ENCODE assay signal across 20 mouse cellular contexts in the genomic region with DNA sequence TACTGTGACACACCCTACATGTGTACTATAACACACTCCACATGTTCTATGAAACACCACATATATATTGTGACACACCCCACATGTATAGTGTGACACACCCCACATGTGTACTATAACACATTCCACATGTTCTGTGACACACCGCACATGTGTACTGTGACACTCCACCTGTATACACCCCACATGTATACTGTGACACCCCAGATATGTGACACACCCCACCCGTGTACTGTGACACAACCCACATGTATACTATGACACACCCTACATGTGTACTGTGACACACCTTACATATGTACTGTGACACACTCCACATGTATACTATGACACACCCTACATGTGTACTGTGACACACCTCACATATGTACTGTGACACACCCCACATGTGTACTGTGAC. TPM values are rescaled to one million over a fixed set of nuclear protein-coding genes. Genes with fewer than 3 reads are reported as not detected.
DNase-seq lines count a peak whose midpoint lies in the region; ATAC-seq and TF ChIP-seq lines count a peak whose summit lies in the region.
"Had no signal": no experiment of that assay in that cellular context is flagged by ENCODE, and none has a peak within 500 bp of the region (broad histone marks: within the 10 kb centered on the region; RNA-seq: fewer than 3 reads in every experiment).

No protein-coding gene starts in this region.

- no peaks in the 10 kb centered on the region for H3K9me3 ChIP-seq in forebrain, embryonic 15.5 days
- no peaks in the 10 kb centered on the region for H3K9me3 ChIP-seq in forebrain, embryonic 14.5 days (replicated peaks; ENCODE audit: control insufficient read depth, low read length)
- no peaks in the 10 kb centered on the region for H3K9me3 ChIP-seq in kidney, postnatal 0 days (replicated peaks; ENCODE audit: low read length)
- H3K9me3 ChIP-seq in embryonic facial prominence, embryonic 12.5 days = no peaks in the 10 kb centered on the region
- H3K9me3 ChIP-seq: forebrain, embryonic 13.5 days; heart, embryonic 15.5 days; liver, embryonic 15.5 days; megakaryocyte, embryonic 14.5 days had no signal

- H3K36me3 ChIP-seq in forebrain, embryonic 15.5 days = no peaks in the 10 kb centered on the region
- H3K36me3 ChIP-seq in forebrain, embryonic 14.5 days (ENCODE audit: control insufficient read depth, insufficient read depth, low read length) = no peaks in the 10 kb centered on the region
- H3K36me3 ChIP-seq in kidney, postnatal 0 days (ENCODE audit: insufficient read depth, low read length) = no peaks in the 10 kb centered on the region
- H3K36me3 ChIP-seq in embryonic facial prominence, embryonic 12.5 days = no peaks in the 10 kb centered on the region
- H3K36me3 ChIP-seq: heart, embryonic 15.5 days; liver, embryonic 15.5 days had no signal

- no peak for DNase-seq in forebrain, embryonic 14.5 days (ENCODE audit: low spot score)
- no peak for DNase-seq in kidney, postnatal 0 days (ENCODE audit: low spot score)
- no peak for DNase-seq in kidney, adult 8-10 months
- no peak for DNase-seq in layer of hippocampus, adult 2 months (ENCODE audit: low spot score in 2 of 2)
- no peak for DNase-seq in adrenal gland, adult (ENCODE audit: inconsistent age in 2 of 2, low spot score in 1 of 2)
- DNase-seq: cerebellum, postnatal 25 days; gastrocnemius, adult 2 months; heart, adult 11 months; kidney, postnatal 14 days; lung, postnatal 10 days; thymus, postnatal 14 days had no signal

- TF ChIP-seq CTCF in kidney, postnatal 0 days (IDR thresholded peaks at IDR 0.05; ENCODE audit: low read depth) = no peak
- TF ChIP-seq CTCF in layer of hippocampus, adult 2 months (conservative IDR thresholded peaks at IDR 0.05) = no peak

- ATAC-seq in forebrain, embryonic 15.5 days (replicated peaks) = 0 out of 2 replicates have a peak, but pooled peaks have one; percentile 29
- no peak for ATAC-seq in forebrain, embryonic 14.5 days
- ATAC-seq in kidney, postnatal 0 days (replicated peaks; ENCODE audit: low FRiP score, low read depth) = peak; percentile 34; the same call in 1 of the 2 replicates
- 0 out of 2 replicates have a peak, but pooled peaks have one; percentile 24 for ATAC-seq in embryonic facial prominence, embryonic 12.5 days (ENCODE audit: insufficient number of reproducible peaks, insufficient read depth, low FRiP score, low TSS enrichment)
- ATAC-seq in monocyte, adult 5-6 weeks (replicated peaks; ENCODE audit: insufficient number of reproducible peaks, low FRiP score, low TSS enrichment, poor library complexity, severe bottlenecking) = 0 out of 2 replicates have a peak, but pooled peaks have one; percentile 9
- ATAC-seq: activated CD4-positive, CD25-positive, alpha-beta regulatory T cell, adult 4 months; forebrain, embryonic 13.5 days; inflammation-experienced regulatory T-cells, adult 6 months had no signal

- H3K9ac ChIP-seq in forebrain, embryonic 15.5 days (replicated peaks) = no peak overlapping the region
- H3K9ac ChIP-seq in forebrain, embryonic 14.5 days (ENCODE audit: low read length) = no peak overlapping the region
- H3K9ac ChIP-seq in kidney, postnatal 0 days (ENCODE audit: low read depth, low read length) = no peak overlapping the region
- H3K9ac ChIP-seq in embryonic facial prominence, embryonic 12.5 days = no peak overlapping the region
- H3K9ac ChIP-seq: forebrain, embryonic 13.5 days; heart, embryonic 15.5 days; liver, embryonic 15.5 days had no signal

- no peak overlapping the region for H3K4me3 ChIP-seq in forebrain, embryonic 15.5 days
- no peak overlapping the region for H3K4me3 ChIP-seq in forebrain, embryonic 14.5 days (ENCODE audit: low read depth, low read length)
- no peak overlapping the region for H3K4me3 ChIP-seq in kidney, postnatal 0 days (replicated peaks; ENCODE audit: low read depth, low read length)
- H3K4me3 ChIP-seq in embryonic facial prominence, embryonic 12.5 days = no peak overlapping the region
- H3K4me3 ChIP-seq in layer of hippocampus, adult 2 months = no peak overlapping the region
- H3K4me3 ChIP-seq: forebrain, embryonic 13.5 days; gastrocnemius, adult 2 months; heart, embryonic 15.5 days; liver, embryonic 15.5 days; megakaryocyte, embryonic 14.5 days had no signal

- H3K4me2 ChIP-seq in forebrain, embryonic 15.5 days (replicated peaks) = no peak overlapping the region
- H3K4me2 ChIP-seq in forebrain, embryonic 14.5 days (ENCODE audit: low read length) = no peak overlapping the region
- no peak overlapping the region for H3K4me2 ChIP-seq in kidney, postnatal 0 days (ENCODE audit: low read length)
- H3K4me2 ChIP-seq in embryonic facial prominence, embryonic 12.5 days (replicated peaks) = no peak overlapping the region
- H3K4me2 ChIP-seq: forebrain, embryonic 13.5 days; heart, embryonic 15.5 days; liver, embryonic 15.5 days had no signal

- no peak overlapping the region for H3K27ac ChIP-seq in forebrain, embryonic 15.5 days (replicated peaks)
- H3K27ac ChIP-seq in forebrain, embryonic 14.5 days (ENCODE audit: low read depth, low read length) = no peak overlapping the region
- no peak overlapping the region for H3K27ac ChIP-seq in kidney, postnatal 0 days
- H3K27ac ChIP-seq in embryonic facial prominence, embryonic 12.5 days = no peak overlapping the region
- H3K27ac ChIP-seq in layer of hippocampus, adult 2 months = no peak overlapping the region
- H3K27ac ChIP-seq: forebrain, embryonic 13.5 days; gastrocnemius, adult 2 months; heart, embryonic 15.5 days; liver, embryonic 15.5 days had no signal

- no peaks in the 10 kb centered on the region for H3K27me3 ChIP-seq in forebrain, embryonic 15.5 days
- no peaks in the 10 kb centered on the region for H3K27me3 ChIP-seq in forebrain, embryonic 14.5 days (replicated peaks; ENCODE audit: control insufficient read depth, insufficient read depth, low read length)
- H3K27me3 ChIP-seq in kidney, postnatal 0 days (ENCODE audit: insufficient read depth, low read length) = no peaks in the 10 kb centered on the region
- H3K27me3 ChIP-seq in embryonic facial prominence, embryonic 12.5 days = no peaks in the 10 kb centered on the region; the same call in 1 of the 2 replicates
- H3K27me3 ChIP-seq: forebrain, embryonic 13.5 days; heart, embryonic 15.5 days; liver, embryonic 15.5 days had no signal

- H3K4me1 ChIP-seq in forebrain, embryonic 15.5 days = no peaks in the 10 kb centered on the region
- H3K4me1 ChIP-seq in forebrain, embryonic 14.5 days (ENCODE audit: control insufficient read depth, insufficient read depth, low read length) = no peaks in the 10 kb centered on the region
- peaks cover 2% of the 10 kb centered on the region; the same call in 1 of the 2 replicates for H3K4me1 ChIP-seq in kidney, postnatal 0 days (replicated peaks; ENCODE audit: insufficient read depth, low read length)
- no peaks in the 10 kb centered on the region for H3K4me1 ChIP-seq in embryonic facial prominence, embryonic 12.5 days
- H3K4me1 ChIP-seq: liver, embryonic 15.5 days; megakaryocyte, embryonic 14.5 days had no signal

- WGBS in forebrain, embryonic 15.5 days = 97% methylated on average over 2 of the region's 2 CpGs
- 91% methylated on average over 2 of the region's 2 CpGs for WGBS in forebrain, embryonic 14.5 days
- 95% methylated on average over 2 of the region's 2 CpGs for WGBS in kidney, postnatal 0 days
- 86% methylated on average over 2 of the region's 2 CpGs for WGBS in embryonic facial prominence, embryonic 12.5 days

RNA-seq across cellular contexts. Expression of a gene that starts 10.8 kb away (rescaled TPM):
- 1.0 and 1.4 TPM in 2 replicates for polyA plus RNA-seq in forebrain, embryonic 15.5 days (2015; fragmentation: Nextera tagmentation; extraction: Ambion mirVana)
- 0.50 and 1.3 TPM in 2 replicates for polyA plus RNA-seq in forebrain, embryonic 14.5 days (2014; fragmentation: Nextera tagmentation; extraction: Ambion mirVana)
- 0.08 and 0.10 TPM in 2 replicates for polyA plus RNA-seq in kidney, postnatal 0 days (2015; fragmentation: Nextera tagmentation; extraction: Ambion mirVana)
- polyA plus RNA-seq in embryonic facial prominence, embryonic 12.5 days (2016; fragmentation: Nextera tagmentation; extraction: Ambion mirVana) = 0.17 and 0.40 TPM in 2 replicates
- total RNA-seq in monocyte, adult 5-6 weeks (2017) = not detected in 3 replicates
- total RNA-seq in layer of hippocampus, adult 2 months (2021) = 10 to 100 TPM; 61.6 to 66.8 TPM
- total RNA-seq: gastrocnemius, adult 2 months had no signal
- polyA plus RNA-seq: activated CD4-positive, CD25-positive, alpha-beta regulatory T cell, adult 4 months; inflammation-experienced regulatory T-cells, adult 6 months; liver, embryonic 15.5 days had no signal

RNA-seq across cellular contexts. Expression of a gene that starts 28.1 kb away (rescaled TPM):
- polyA plus RNA-seq in forebrain, embryonic 15.5 days (2015; fragmentation: Nextera tagmentation; extraction: Ambion mirVana) = 12.9 and 14.4 TPM in 2 replicates
- polyA plus RNA-seq in forebrain, embryonic 14.5 days (2014; fragmentation: Nextera tagmentation; extraction: Ambion mirVana) = 7.3 and 13.3 TPM in 2 replicates
- polyA plus RNA-seq in kidney, postnatal 0 days (2015; fragmentation: Nextera tagmentation; extraction: Ambion mirVana) = 8.5 and 9.2 TPM in 2 replicates
- 20.7 and 21.9 TPM in 2 replicates for polyA plus RNA-seq in embryonic facial prominence, embryonic 12.5 days (2016; fragmentation: Nextera tagmentation; extraction: Ambion mirVana)
- 4.1 to 9.2 TPM (median 4.9 TPM) in 3 replicates for total RNA-seq in monocyte, adult 5-6 weeks (2017)
- 10 to 100 TPM; 27.4 to 31.3 TPM for total RNA-seq in layer of hippocampus, adult 2 months (2021)
